Mouse (Mus musculus) hindbrain, embryonic 12.5 days (tissue): ENCODE measurements at regions not wholly inside any gene's neighbourhood (a gene's known extent, or its start where the extent isn't known, plus 50 kb on each side); places are given as distances from the start of the nearest gene placed in this dataset.
"Not testable (repeated sequence)": the region's sequence is repeated elsewhere in the genome, so short reads cannot be mapped to it uniquely, and the experiment has no call there.

Experiments
- ATAC-seq: fragments of 200-750 bp; cut with Nextera tagmentation; 2 replicates; pipeline ENCODE4 v1.8.0; 2017; ENCODE audit warnings: moderate TSS enrichment; ENCODE audit not compliant: low FRiP score
- H3K27ac ChIP-seq: fragments of 300-500 bp; sonication (generic); 2 replicates; pipeline ENCODE4 v1.5.1; 2016; ENCODE audit warnings: mild to moderate bottlenecking
- H3K27me3 ChIP-seq: fragments of 300-500 bp; sonication (generic); 2 replicates; pipeline ENCODE4 v1.6.1; 2016; ENCODE audit warnings: mild to moderate bottlenecking
- H3K36me3 ChIP-seq: fragments of 300-500 bp; sonication (generic); 2 replicates; pipeline ENCODE4 v1.6.1; 2016; ENCODE audit warnings: mild to moderate bottlenecking
- H3K4me1 ChIP-seq: fragments of 300-500 bp; sonication (generic); 2 replicates; pipeline ENCODE4 v1.6.1; 2016
- H3K4me2 ChIP-seq: fragments of 300-500 bp; sonication (generic); replicated peaks from 2 replicates; pipeline ENCODE4 v1.6.1; 2016; ENCODE audit warnings: mild to moderate bottlenecking
- H3K4me3 ChIP-seq: fragments of 300-500 bp; sonication (generic); 2 replicates; pipeline ENCODE4 v1.5.1; 2016; ENCODE audit warnings: mild to moderate bottlenecking
- H3K9ac ChIP-seq: fragments of 300-500 bp; sonication (generic); 2 replicates; pipeline ENCODE4 v1.6.1; 2016; ENCODE audit warnings: mild to moderate bottlenecking, moderate library complexity
- H3K9me3 ChIP-seq: fragments of 300-500 bp; sonication (generic); replicated peaks from 2 replicates; pipeline ENCODE4 v1.6.1; 2016; ENCODE audit warnings: mild to moderate bottlenecking
- WGBS: fragments of 180-500 bp; shearing (Covaris S2); methylation state at CpG from one replicate; pipeline ENCODE4 v1.1.7; 2016; 5-methylcytosine and 5-hydroxymethylcytosine counted together

DNA sequence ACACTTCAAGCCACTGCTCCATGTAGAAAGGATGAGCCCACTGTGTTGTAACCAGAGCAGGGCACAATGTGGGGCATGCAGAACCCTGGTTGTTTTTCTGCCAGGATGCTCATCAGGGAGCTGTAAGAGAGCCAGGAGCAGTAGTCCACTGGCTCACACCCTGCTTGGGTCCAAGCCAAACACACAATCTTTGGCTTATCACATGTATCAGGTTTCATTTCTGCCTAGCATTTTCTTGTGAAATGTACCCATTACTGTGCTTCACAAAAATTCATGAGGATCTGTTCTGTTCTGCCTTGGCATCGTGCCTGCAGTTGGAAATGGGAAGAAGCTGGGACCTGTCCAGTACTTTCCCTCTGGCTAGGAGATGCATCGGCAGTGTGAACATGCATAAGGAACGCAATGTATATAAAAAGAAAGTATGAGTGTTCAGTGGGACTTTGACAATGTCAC is 491.6 kb upstream of the Igfbp3 start:
- H3K4me2 ChIP-seq: no peak overlapping the region
- no peaks in the 10 kb centered on the region for H3K36me3 ChIP-seq
- no peaks in the 10 kb centered on the region for H3K27me3 ChIP-seq
- H3K4me1 ChIP-seq: no peaks in the 10 kb centered on the region
- no peak for ATAC-seq
- H3K9ac ChIP-seq: no peak overlapping the region
- no peaks in the 10 kb centered on the region for H3K9me3 ChIP-seq
- H3K27ac ChIP-seq: no peak overlapping the region
- WGBS: 91% methylated on average over 3 of the region's 3 CpGs
- H3K4me3 ChIP-seq: no peak overlapping the region

DNA sequence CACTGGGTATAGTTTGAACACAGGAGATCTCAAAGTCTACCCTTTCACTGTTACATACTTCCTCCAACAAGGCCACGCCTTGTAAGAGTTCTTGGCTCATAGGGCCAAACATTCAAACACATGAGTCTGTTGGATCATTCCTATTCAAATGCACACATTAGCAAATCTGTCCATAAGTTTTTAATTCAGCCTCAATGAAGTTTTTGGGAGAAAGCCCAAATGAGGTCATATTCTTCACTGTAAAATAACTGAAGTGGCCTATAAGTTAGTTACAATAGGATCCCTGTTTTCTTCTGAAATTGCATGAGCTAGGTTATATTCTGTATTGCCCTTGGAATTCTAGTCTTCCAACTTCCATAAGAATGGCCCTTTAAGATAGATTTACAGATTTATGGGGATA is 483.9 kb upstream of the Igfbp3 start:
- Histone ChIP-seq H3K9me3 (no peaks in the 10 kb centered on the region), H3K4me2 (no peak overlapping the region), H3K9ac (no peak overlapping the region), H3K4me1 (no peaks in the 10 kb centered on the region), H3K4me3 (no peak overlapping the region), H3K36me3 (no peaks in the 10 kb centered on the region), H3K27me3 (no peaks in the 10 kb centered on the region), H3K27ac (no peak overlapping the region)
- ATAC-seq: no peak
- 81% methylated on average over 1 of the region's 1 CpGs for WGBS

- not testable (repeated sequence) for H3K9ac ChIP-seq, ATAC-seq, H3K27me3 ChIP-seq, H3K4me2 ChIP-seq, H3K4me3 ChIP-seq, H3K9me3 ChIP-seq, H3K36me3 ChIP-seq, H3K4me1 ChIP-seq, H3K27ac ChIP-seq
- WGBS: 55% methylated on average over 3 of the region's 3 CpGs
Observed at GRCm38 (mm10) chr11:7689701-7690100, 476.0 kb upstream of the Igfbp3 start.

- H3K4me2 ChIP-seq: no peak overlapping the region
- no peak overlapping the region for H3K4me3 ChIP-seq
- no peak overlapping the region for H3K27ac ChIP-seq
- no peaks in the 10 kb centered on the region for H3K36me3 ChIP-seq
- H3K4me1 ChIP-seq: no peaks in the 10 kb centered on the region
- no peak for ATAC-seq
- no peaks in the 10 kb centered on the region for H3K27me3 ChIP-seq
- no peak overlapping the region for H3K9ac ChIP-seq
- H3K9me3 ChIP-seq: no peaks in the 10 kb centered on the region
Observed at GRCm38 (mm10) chr11:7672821-7673220, 459.1 kb upstream of the Igfbp3 start.

DNA sequence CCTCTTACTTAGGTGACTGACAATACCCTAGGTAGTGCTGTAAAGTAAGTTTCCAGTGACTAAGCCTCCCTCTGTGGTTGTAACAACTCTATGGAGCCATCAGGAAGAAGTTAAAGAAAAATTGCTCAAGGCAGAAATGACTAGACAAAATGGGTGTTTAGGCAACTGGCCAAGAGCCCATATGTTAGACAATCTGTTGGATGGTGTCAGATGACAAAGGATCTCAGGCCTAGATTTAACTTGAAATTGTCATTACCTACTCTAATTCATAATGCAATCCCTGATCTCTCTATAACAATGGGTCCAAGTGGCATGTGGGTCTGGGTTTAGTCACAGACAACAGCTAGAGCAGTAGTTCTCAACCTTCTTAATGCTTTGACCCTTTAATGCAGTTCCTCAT is 416.9 kb upstream of the Igfbp3 start:
- no peak for ATAC-seq
- Histone ChIP-seq H3K9me3 (no peaks in the 10 kb centered on the region), H3K27ac (no peak overlapping the region), H3K9ac (no peak overlapping the region), H3K4me1 (no peaks in the 10 kb centered on the region), H3K4me3 (no peak overlapping the region), H3K36me3 (no peaks in the 10 kb centered on the region), H3K27me3 (no peaks in the 10 kb centered on the region), H3K4me2 (no peak overlapping the region)

GRCm38 (mm10) chr11:7625256-7625655 is 411.5 kb upstream of the Igfbp3 start:
- no peaks in the 10 kb centered on the region for H3K36me3 ChIP-seq
- H3K9me3 ChIP-seq: no peaks in the 10 kb centered on the region
- H3K4me2 ChIP-seq: no peak overlapping the region
- ATAC-seq: no peak
- no peak overlapping the region for H3K27ac ChIP-seq
- H3K4me1 ChIP-seq: no peaks in the 10 kb centered on the region
- 76% methylated on average over 3 of the region's 3 CpGs for WGBS
- H3K4me3 ChIP-seq: no peak overlapping the region
- no peak overlapping the region for H3K9ac ChIP-seq
- no peaks in the 10 kb centered on the region for H3K27me3 ChIP-seq

DNA sequence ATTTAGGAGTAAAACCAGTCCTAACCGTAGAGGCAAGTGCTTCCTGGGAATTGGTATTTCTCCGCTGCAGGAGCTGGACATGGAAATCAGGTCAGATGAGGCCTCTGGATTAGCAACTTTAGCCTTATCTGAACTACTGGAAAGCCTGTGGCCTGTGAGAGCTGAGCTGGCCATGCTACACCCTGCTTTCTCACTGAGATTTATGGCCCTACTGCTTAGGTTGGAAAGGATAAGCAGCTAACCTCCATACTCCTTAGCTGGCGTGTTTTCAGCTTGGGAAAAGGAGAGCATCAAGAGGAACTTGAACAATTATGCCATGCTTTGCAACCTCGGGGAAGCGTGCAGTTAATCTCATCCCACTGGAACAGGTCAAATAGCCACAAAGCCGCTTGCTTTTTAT is 406.6 kb upstream of the Igfbp3 start:
- Histone ChIP-seq H3K36me3 (no peaks in the 10 kb centered on the region), H3K27ac (no peak overlapping the region), H3K27me3 (no peaks in the 10 kb centered on the region), H3K9ac (no peak overlapping the region), H3K4me1 (no peaks in the 10 kb centered on the region), H3K4me3 (no peak overlapping the region), H3K4me2 (no peak overlapping the region), H3K9me3 (no peaks in the 10 kb centered on the region)
- ATAC-seq: no peak
- 87% methylated on average over 6 of the region's 6 CpGs for WGBS

GRCm38 (mm10) chr11:7610752-7611151 is 397.0 kb upstream of the Igfbp3 start:
- Histone ChIP-seq H3K4me1 (no peaks in the 10 kb centered on the region), H3K4me2 (no peak overlapping the region), H3K9ac (no peak overlapping the region), H3K27me3 (no peaks in the 10 kb centered on the region), H3K4me3 (no peak overlapping the region), H3K27ac (no peak overlapping the region), H3K9me3 (no peaks in the 10 kb centered on the region), H3K36me3 (no peaks in the 10 kb centered on the region)
- 89% methylated on average over 2 of the region's 2 CpGs for WGBS
- no peak for ATAC-seq

- ATAC-seq: no peak
- no peak overlapping the region for H3K4me2 ChIP-seq
- H3K27me3 ChIP-seq: no peaks in the 10 kb centered on the region
- H3K36me3 ChIP-seq: no peaks in the 10 kb centered on the region
- no peak overlapping the region for H3K27ac ChIP-seq
- H3K9ac ChIP-seq: no peak overlapping the region
- H3K9me3 ChIP-seq: no peaks in the 10 kb centered on the region
- H3K4me3 ChIP-seq: no peak overlapping the region
- H3K4me1 ChIP-seq: no peaks in the 10 kb centered on the region
Observed at GRCm38 (mm10) chr11:7609921-7610320, 396.2 kb upstream of the Igfbp3 start.

DNA sequence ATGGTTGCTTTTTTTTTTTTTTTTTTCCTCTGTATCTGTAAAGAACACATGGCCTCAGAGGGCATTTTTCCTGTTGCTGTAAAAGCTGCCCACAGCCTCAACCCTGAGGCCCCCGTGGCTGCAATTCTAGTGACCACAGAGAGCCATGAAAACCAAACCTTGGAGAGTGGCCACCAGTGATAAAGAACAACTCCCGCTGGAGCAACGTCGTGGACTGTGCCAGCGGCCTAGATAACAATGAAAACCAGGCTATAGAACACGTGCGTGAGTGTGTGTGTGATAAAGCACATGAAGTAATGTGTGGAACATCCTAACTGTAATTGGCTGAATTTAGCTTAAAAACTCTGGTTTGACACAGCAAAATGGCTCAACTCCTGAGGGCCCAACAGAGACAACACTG is 392.9 kb upstream of the Igfbp3 start:
- no peaks in the 10 kb centered on the region for H3K27me3 ChIP-seq
- ATAC-seq: no peak
- no peak overlapping the region for H3K4me3 ChIP-seq
- no peak overlapping the region for H3K4me2 ChIP-seq
- H3K4me1 ChIP-seq: no peaks in the 10 kb centered on the region
- H3K36me3 ChIP-seq: no peaks in the 10 kb centered on the region
- 91% methylated on average over 7 of the region's 7 CpGs for WGBS
- H3K27ac ChIP-seq: no peak overlapping the region
- no peak overlapping the region for H3K9ac ChIP-seq
- no peaks in the 10 kb centered on the region for H3K9me3 ChIP-seq

DNA sequence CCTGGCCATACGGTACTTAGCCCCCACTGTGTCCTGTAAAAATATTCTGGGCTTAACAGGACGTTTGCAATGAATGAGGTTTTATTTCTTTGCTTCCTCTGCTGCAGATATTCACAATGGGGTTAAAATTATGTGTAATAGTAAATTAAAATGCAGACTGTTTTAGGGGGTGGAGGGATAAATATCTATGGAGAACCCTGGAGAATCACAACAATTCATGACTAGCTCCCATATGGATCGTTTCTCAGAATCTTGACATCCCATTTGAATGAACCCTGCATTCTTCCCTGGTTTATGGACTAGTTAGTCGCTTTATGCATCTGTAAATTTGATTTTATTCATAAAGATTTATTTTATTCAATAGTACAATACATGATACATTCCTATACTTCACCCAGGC is 378.3 kb upstream of the Igfbp3 start:
- Histone ChIP-seq H3K36me3 (no peaks in the 10 kb centered on the region), H3K4me1 (no peaks in the 10 kb centered on the region), H3K4me2 (no peak overlapping the region), H3K27ac (no peak overlapping the region), H3K9ac (no peak overlapping the region), H3K27me3 (no peaks in the 10 kb centered on the region), H3K4me3 (no peak overlapping the region), H3K9me3 (no peaks in the 10 kb centered on the region)
- ATAC-seq: no peak
- WGBS: 86% methylated on average over 4 of the region's 4 CpGs

DNA sequence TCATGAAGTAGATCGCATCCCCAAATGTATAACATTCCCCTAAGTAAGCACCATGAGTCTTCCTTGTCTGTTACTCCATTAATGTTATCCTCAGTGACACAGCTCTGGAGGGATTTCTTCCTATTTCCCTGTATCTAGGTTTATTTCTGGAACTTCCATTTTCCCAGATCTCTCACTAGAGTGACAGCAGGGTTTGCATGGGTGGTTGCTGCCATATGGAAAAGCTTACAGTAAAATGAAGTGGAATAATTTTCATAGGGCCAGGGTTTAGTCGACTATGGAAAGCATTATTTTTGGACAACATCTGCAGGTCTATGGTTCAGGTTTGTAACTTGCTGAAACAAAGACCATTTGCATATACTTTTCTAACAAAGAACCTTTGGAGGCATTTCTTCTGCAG is 369.6 kb upstream of the Igfbp3 start:
- Histone ChIP-seq H3K27me3 (no peaks in the 10 kb centered on the region), H3K9me3 (no peaks in the 10 kb centered on the region), H3K4me1 (no peaks in the 10 kb centered on the region), H3K36me3 (no peaks in the 10 kb centered on the region), H3K4me2 (no peak overlapping the region), H3K27ac (no peak overlapping the region), H3K4me3 (no peak overlapping the region), H3K9ac (no peak overlapping the region)
- ATAC-seq: no peak
- WGBS: 88% methylated on average over 2 of the region's 2 CpGs

GRCm38 (mm10) chr11:7568484-7568883 is 354.8 kb upstream of the Igfbp3 start:
- ATAC-seq: no peak

DNA sequence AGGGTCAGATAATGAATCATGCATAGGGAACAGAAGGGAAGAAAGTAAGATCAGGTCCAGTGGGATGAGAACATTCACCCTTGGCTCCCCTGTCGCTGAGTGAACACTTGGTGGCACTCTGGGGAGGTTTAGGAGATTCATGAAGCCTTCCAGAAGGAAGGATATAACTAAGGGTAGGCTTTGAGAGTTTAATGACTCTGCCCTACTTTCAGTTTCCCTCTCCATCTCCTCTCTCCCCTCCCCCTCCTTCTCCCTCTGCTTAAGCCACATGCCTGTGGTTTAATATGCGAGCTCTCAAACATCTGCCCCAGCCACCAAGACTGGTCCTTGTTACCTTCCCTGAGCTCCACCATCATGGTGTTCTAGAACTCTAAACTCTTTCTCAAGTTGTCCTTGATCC is 348.3 kb upstream of the Igfbp3 start:
- no peaks in the 10 kb centered on the region for H3K36me3 ChIP-seq
- 41% methylated on average over 2 of the region's 2 CpGs for WGBS
- H3K27me3 ChIP-seq: no peaks in the 10 kb centered on the region
- H3K4me3 ChIP-seq: no peak overlapping the region
- no peaks in the 10 kb centered on the region for H3K4me1 ChIP-seq
- ATAC-seq: no peak
- no peak overlapping the region for H3K4me2 ChIP-seq
- H3K27ac ChIP-seq: no peak overlapping the region
- no peaks in the 10 kb centered on the region for H3K9me3 ChIP-seq
- no peak overlapping the region for H3K9ac ChIP-seq

More at GRCm38 (mm10) chr11:7568484-7568883, 354.8 kb upstream of the Igfbp3 start:
- H3K9me3 ChIP-seq: no peaks in the 10 kb centered on the region
- no peaks in the 10 kb centered on the region for H3K27me3 ChIP-seq
- no peak overlapping the region for H3K9ac ChIP-seq
- 85% methylated on average over 1 of the region's 1 CpGs for WGBS
- no peaks in the 10 kb centered on the region for H3K36me3 ChIP-seq
- H3K4me1 ChIP-seq: no peaks in the 10 kb centered on the region
- H3K4me3 ChIP-seq: no peak overlapping the region
- no peak overlapping the region for H3K4me2 ChIP-seq
- no peak overlapping the region for H3K27ac ChIP-seq
